Mouse (Mus musculus) MEL (cell line): ENCODE results near the gene Snx12.
A peak's percentile ranks its signal among the peaks of the same experiment; 100 is the strongest.

Experiments
- EP300 ChIP-seq, 2 experiments: IDR thresholded peaks; 2 replicates each; pipeline ENCODE4 v1.6.1; 2011; ENCODE audit warnings: improper control_type of control experiment in 2 of 2, low read length in 2 of 2, low read depth in 1 of 2, mild to moderate bottlenecking in 1 of 2
- MAZ ChIP-seq: IDR thresholded peaks from 2 replicates; pipeline ENCODE4 v1.6.1; 2012; ENCODE audit warnings: low read depth, mild to moderate bottlenecking, inconsistent platforms, low read length, improper control_type of control experiment
- MYC ChIP-seq: IDR thresholded peaks from 2 replicates; pipeline ENCODE4 v1.6.1; 2011; ENCODE audit warnings: low read depth, mild to moderate bottlenecking, low read length, improper control_type of control experiment, moderate library complexity
- POLR2A ChIP-seq, 2 experiments: IDR thresholded peaks; 2 replicates each; pipeline ENCODE4 v1.6.1; 2011 to 2012; ENCODE audit warnings: low read length in 2 of 2, mild to moderate bottlenecking in 2 of 2, control low read depth in 1 of 2, improper control_type of control experiment in 1 of 2, low read depth in 1 of 2, moderate library complexity in 1 of 2; ENCODE audit not compliant: control insufficient read depth in 1 of 2, insufficient read depth in 1 of 2, poor library complexity in 1 of 2
- POLR2AphosphoS2 ChIP-seq: IDR thresholded peaks from 2 replicates; pipeline ENCODE4 v1.6.1; 2011; ENCODE audit warnings: low read length, improper control_type of control experiment
- POLR2AphosphoS5 ChIP-seq: IDR thresholded peaks from 2 replicates; pipeline ENCODE4 v1.6.1; 2012; ENCODE audit warnings: low read depth, borderline replicate concordance, mild to moderate bottlenecking, inconsistent platforms, low read length, moderate library complexity, mixed read lengths
- RAD21 ChIP-seq: IDR thresholded peaks from 2 replicates; pipeline ENCODE4 v1.6.1; 2011; ENCODE audit warnings: mild to moderate bottlenecking, low read depth, low read length, improper control_type of control experiment
- RCOR1 ChIP-seq: IDR thresholded peaks from 2 replicates; pipeline ENCODE4 v1.6.1; 2012; ENCODE audit warnings: low read depth, mild to moderate bottlenecking, inconsistent platforms, low read length, improper control_type of control experiment
- TAL1 ChIP-seq: IDR thresholded peaks from 2 replicates; pipeline ENCODE4 v1.6.1; 2012; ENCODE audit warnings: mild to moderate bottlenecking, inconsistent platforms, low read length, moderate library complexity, mixed read lengths
- TCF12 ChIP-seq: IDR thresholded peaks from 2 replicates; pipeline ENCODE4 v1.6.1; 2014; ENCODE audit warnings: low read depth, mild to moderate bottlenecking, inconsistent platforms, low read length, improper control_type of control experiment, moderate library complexity
- ZC3H11A ChIP-seq: IDR thresholded peaks from 2 replicates; pipeline ENCODE4 v1.6.1; 2012; ENCODE audit warnings: low read depth, mild to moderate bottlenecking, inconsistent platforms, low read length, improper control_type of control experiment

DNA sequence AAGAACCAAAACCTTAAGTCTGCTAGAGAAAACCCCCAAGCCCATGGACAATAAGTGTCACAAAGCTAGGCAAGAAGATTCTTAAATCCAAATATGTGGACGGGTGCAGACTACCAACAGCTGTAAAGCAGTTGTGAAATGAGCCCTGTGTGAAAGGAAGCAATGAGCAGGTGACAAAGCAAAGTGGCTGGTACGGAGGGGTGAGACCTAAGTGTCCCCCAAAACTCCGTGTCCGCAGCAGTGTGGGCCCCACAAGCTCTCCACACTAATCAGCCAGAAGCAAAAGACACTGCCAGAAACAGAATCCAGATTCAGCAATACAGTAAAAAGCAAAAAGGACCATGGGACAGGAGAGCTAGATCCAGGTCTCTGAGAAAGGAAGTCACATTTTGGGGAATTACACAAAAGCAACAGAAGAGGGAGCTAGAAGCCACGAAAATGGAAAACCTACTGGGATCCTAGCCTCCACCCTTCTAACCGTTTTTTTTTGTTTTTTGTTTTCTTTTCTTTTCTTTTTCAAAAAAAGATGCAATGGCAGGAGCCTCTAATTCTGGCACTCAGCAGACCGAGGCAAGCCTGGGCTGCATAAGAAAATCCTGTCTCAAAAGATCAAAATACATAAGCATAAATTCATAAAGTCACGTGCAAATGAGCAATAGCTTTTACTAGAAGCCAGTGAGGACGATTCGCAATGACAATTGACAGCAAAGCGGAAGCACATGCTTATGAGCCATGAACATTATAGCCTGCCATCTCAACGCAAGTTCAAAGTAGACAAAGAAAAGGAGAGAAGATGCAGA lies 90.2 kb downstream of the Snx12 start:
- TF ChIP-seq RAD21 (peak; percentile 81), TAL1 (no peak), POLR2AphosphoS2 (no peak), POLR2A (IDR thresholded peaks at IDR 0.05; ENCODE audit: control insufficient read depth in 1 of 2, insufficient read depth in 1 of 2, low read depth in 1 of 2, low read length in 2 of 2, poor library complexity in 1 of 2) (no peak), EP300 (IDR thresholded peaks at IDR 0.05; ENCODE audit: low read depth in 1 of 2, low read length in 2 of 2) (no peak), TCF12 (no peak), POLR2AphosphoS5 (no peak), MYC (peak; percentile 78), MAZ (no peak), ZC3H11A (peak; percentile 75), RCOR1 (no peak)
